Mouse (Mus musculus): ENCODE measurements around the gene Serpina3b.

DNA sequence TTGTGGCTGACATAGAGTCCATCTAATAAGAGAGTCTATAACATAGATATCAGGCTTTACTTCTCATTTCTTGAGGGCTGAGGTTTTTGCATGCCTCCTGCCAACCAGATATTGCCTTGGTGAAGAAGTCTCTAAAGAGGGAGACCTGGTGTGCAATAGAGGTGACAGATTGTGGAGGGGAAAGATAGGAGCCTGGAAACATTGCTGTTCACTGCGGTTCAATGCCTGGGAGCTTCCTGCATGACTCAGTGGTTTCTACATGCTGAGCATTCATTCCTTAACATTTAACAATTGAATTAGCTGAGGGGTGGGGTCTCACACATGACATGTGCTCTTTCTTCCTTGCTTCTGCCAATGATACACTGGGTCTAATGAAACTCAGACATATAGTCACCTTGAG is 4.7 kb upstream of the Serpina3b start:
- TF ChIP-seq FLI1 (IDR thresholded peaks at IDR 0.05; ENCODE audit: low read length) = no peak
- TF ChIP-seq GATA1 (IDR thresholded peaks at IDR 0.05; ENCODE audit: borderline replicate concordance, low read length) = no peak; the same call in 2 of the 3 replicates
